Mouse (Mus musculus): ENCODE measurements around the gene Slc23a4. TPM values are rescaled to one million over a fixed set of nuclear protein-coding genes. Genes with fewer than 3 reads are reported as not detected.

Gene Slc23a4
- polyA plus RNA-seq (2011; ENCODE audit: insufficient read depth, insufficient read length, low replicate concordance, missing spikeins) = 0.70 TPM in 1 of 2 replicates, not detected in the other

GRCm38 (mm10) chr6:34988081-34988761, at the start of gene Slc23a4:
Gene Slc23a4 (minus strand): TSS chr6:34988404.
- Histone ChIP-seq H3K27ac (ENCODE audit: control insufficient read depth, insufficient read depth, low read depth, low read length, poor library complexity) (no peak within 1 kb of the TSS), H3K4me1 (ENCODE audit: control insufficient read depth, insufficient read depth, low read length) (peaks cover 2% of the 10 kb centered on the region), H3K4me3 (replicated peaks; ENCODE audit: control insufficient read depth, low read depth, low read length) (no peak within 1 kb of the TSS)
- WGBS = 15% methylated on average over 20 of the region's 20 CpGs
- TF ChIP-seq CTCF (IDR thresholded peaks at IDR 0.05; ENCODE audit: control insufficient read depth, insufficient read depth, low read length) (no peak), POLR2A (IDR thresholded peaks at IDR 0.05; ENCODE audit: borderline replicate concordance, control insufficient read depth, low read depth, low read length) (no peak)

GRCm38 (mm10) chr6:35033341-35033740, 45.1 kb upstream of the Slc23a4 start:
- TF ChIP-seq CTCF (IDR thresholded peaks at IDR 0.05; ENCODE audit: control insufficient read depth, insufficient read depth, low read length) (no peak), POLR2A (IDR thresholded peaks at IDR 0.05; ENCODE audit: borderline replicate concordance, control insufficient read depth, low read depth, low read length) (no peak)
- H3K27ac ChIP-seq (ENCODE audit: control insufficient read depth, insufficient read depth, low read depth, low read length, poor library complexity) = no peak overlapping the region
- no peaks in the 10 kb centered on the region for H3K4me1 ChIP-seq (ENCODE audit: control insufficient read depth, insufficient read depth, low read length)
- WGBS = 96% methylated on average over 11 of the region's 11 CpGs
- H3K4me3 ChIP-seq (replicated peaks; ENCODE audit: control insufficient read depth, low read depth, low read length) = no peak overlapping the region

- 61% methylated on average over 2 of the region's 2 CpGs for WGBS
- no peaks in the 10 kb centered on the region for H3K4me1 ChIP-seq (ENCODE audit: control insufficient read depth, insufficient read depth, low read length)
- no peak overlapping the region for H3K4me3 ChIP-seq (replicated peaks; ENCODE audit: control insufficient read depth, low read depth, low read length)
- H3K27ac ChIP-seq (ENCODE audit: control insufficient read depth, insufficient read depth, low read depth, low read length, poor library complexity) = no peak overlapping the region
- TF ChIP-seq CTCF (IDR thresholded peaks at IDR 0.05; ENCODE audit: control insufficient read depth, insufficient read depth, low read length) (no peak), POLR2A (IDR thresholded peaks at IDR 0.05; ENCODE audit: borderline replicate concordance, control insufficient read depth, low read depth, low read length) (no peak)
These were observed 44.5 kb upstream of the Slc23a4 start for GRCm38 (mm10) chr6:35032704-35033103.

GRCm38 (mm10) chr6:35030811-35031210, 42.6 kb upstream of the Slc23a4 start:
- WGBS = 88% methylated on average over 4 of the region's 4 CpGs
- Histone ChIP-seq H3K27ac (ENCODE audit: control insufficient read depth, insufficient read depth, low read depth, low read length, poor library complexity) (no peak overlapping the region), H3K4me3 (replicated peaks; ENCODE audit: control insufficient read depth, low read depth, low read length) (no peak overlapping the region), H3K4me1 (ENCODE audit: control insufficient read depth, insufficient read depth, low read length) (no peaks in the 10 kb centered on the region)
- TF ChIP-seq CTCF (IDR thresholded peaks at IDR 0.05; ENCODE audit: control insufficient read depth, insufficient read depth, low read length) (no peak), POLR2A (IDR thresholded peaks at IDR 0.05; ENCODE audit: borderline replicate concordance, control insufficient read depth, low read depth, low read length) (no peak)

- Histone ChIP-seq H3K27ac (ENCODE audit: control insufficient read depth, insufficient read depth, low read depth, low read length, poor library complexity) (no peak overlapping the region), H3K4me3 (replicated peaks; ENCODE audit: control insufficient read depth, low read depth, low read length) (no peak overlapping the region), H3K4me1 (ENCODE audit: control insufficient read depth, insufficient read depth, low read length) (no peaks in the 10 kb centered on the region)
- 87% methylated on average over 6 of the region's 6 CpGs for WGBS
- TF ChIP-seq CTCF (IDR thresholded peaks at IDR 0.05; ENCODE audit: control insufficient read depth, insufficient read depth, low read length) (no peak), POLR2A (IDR thresholded peaks at IDR 0.05; ENCODE audit: borderline replicate concordance, control insufficient read depth, low read depth, low read length) (no peak)
These were observed 42.0 kb upstream of the Slc23a4 start for GRCm38 (mm10) chr6:35030226-35030625.

GRCm38 (mm10) chr6:35028023-35028422, 39.8 kb upstream of the Slc23a4 start:
- 91% methylated on average over 2 of the region's 2 CpGs for WGBS
- no peak overlapping the region for H3K27ac ChIP-seq (ENCODE audit: control insufficient read depth, insufficient read depth, low read depth, low read length, poor library complexity)
- TF ChIP-seq POLR2A (IDR thresholded peaks at IDR 0.05; ENCODE audit: borderline replicate concordance, control insufficient read depth, low read depth, low read length) = no peak
- TF ChIP-seq CTCF (IDR thresholded peaks at IDR 0.05; ENCODE audit: control insufficient read depth, insufficient read depth, low read length) = no peak
- H3K4me1 ChIP-seq (ENCODE audit: control insufficient read depth, insufficient read depth, low read length) = no peaks in the 10 kb centered on the region
- no peak overlapping the region for H3K4me3 ChIP-seq (replicated peaks; ENCODE audit: control insufficient read depth, low read depth, low read length)

GRCm38 (mm10) chr6:35027257-35027656, 39.1 kb upstream of the Slc23a4 start:
- Histone ChIP-seq H3K4me1 (ENCODE audit: control insufficient read depth, insufficient read depth, low read length) (no peaks in the 10 kb centered on the region), H3K27ac (ENCODE audit: control insufficient read depth, insufficient read depth, low read depth, low read length, poor library complexity) (no peak overlapping the region), H3K4me3 (replicated peaks; ENCODE audit: control insufficient read depth, low read depth, low read length) (no peak overlapping the region)
- WGBS = 84% methylated on average over 6 of the region's 6 CpGs
- TF ChIP-seq POLR2A (IDR thresholded peaks at IDR 0.05; ENCODE audit: borderline replicate concordance, control insufficient read depth, low read depth, low read length) = no peak
- no peak for TF ChIP-seq CTCF (IDR thresholded peaks at IDR 0.05; ENCODE audit: control insufficient read depth, insufficient read depth, low read length)

GRCm38 (mm10) chr6:35016624-35017023, 28.4 kb upstream of the Slc23a4 start:
- TF ChIP-seq POLR2A (IDR thresholded peaks at IDR 0.05; ENCODE audit: borderline replicate concordance, control insufficient read depth, low read depth, low read length) (no peak), CTCF (IDR thresholded peaks at IDR 0.05; ENCODE audit: control insufficient read depth, insufficient read depth, low read length) (no peak)
- WGBS = 78% methylated on average over 5 of the region's 5 CpGs
- no peak overlapping the region for H3K27ac ChIP-seq (ENCODE audit: control insufficient read depth, insufficient read depth, low read depth, low read length, poor library complexity)
- H3K4me1 ChIP-seq (ENCODE audit: control insufficient read depth, insufficient read depth, low read length) = no peaks in the 10 kb centered on the region
- H3K4me3 ChIP-seq (replicated peaks; ENCODE audit: control insufficient read depth, low read depth, low read length) = no peak overlapping the region
